Mouse (Mus musculus) gastrocnemius, adult 2 months (tissue): ENCODE results near the gene Zcchc14. TPM values are rescaled to one million over a fixed set of nuclear protein-coding genes. Genes with fewer than 3 reads are reported as not detected.

Experiments used
- DNase-seq: peaks from one replicate; pipeline ENCODE4 v3.0.0; 2022
- H3K27ac ChIP-seq: fragments of 200-600 bp; 2 replicates; pipeline ENCODE4 v1.8.1; 2022; ENCODE audit warnings: mild to moderate bottlenecking
- H3K4me3 ChIP-seq: fragments of 200-600 bp; 2 replicates; pipeline ENCODE4 v1.8.1; 2022; ENCODE audit warnings: mild to moderate bottlenecking, moderate library complexity
- CTCF ChIP-seq: fragments of 200-600 bp; IDR thresholded peaks from 2 replicates; pipeline ENCODE4 v1.8.1; 2022; ENCODE audit warnings: antibody characterized with exemption, mild to moderate bottlenecking, moderate library complexity
- intact Hi-C: fragments of 180-260 bp; cut with DNase I; formaldehyde crosslinking; loops from one replicate; pipeline ENCODE4 v1.15.1; 2025
- total RNA-seq, 2 experiments: library from RNA; stranded (reverse); gene quantifications; 2 replicates each; pipeline ENCODE4 v1.2.3; 2021

Zcchc14 gene
- total RNA-seq, 2 experiments from 2014 or later = 18.8 to 22.3 TPM

DNA sequence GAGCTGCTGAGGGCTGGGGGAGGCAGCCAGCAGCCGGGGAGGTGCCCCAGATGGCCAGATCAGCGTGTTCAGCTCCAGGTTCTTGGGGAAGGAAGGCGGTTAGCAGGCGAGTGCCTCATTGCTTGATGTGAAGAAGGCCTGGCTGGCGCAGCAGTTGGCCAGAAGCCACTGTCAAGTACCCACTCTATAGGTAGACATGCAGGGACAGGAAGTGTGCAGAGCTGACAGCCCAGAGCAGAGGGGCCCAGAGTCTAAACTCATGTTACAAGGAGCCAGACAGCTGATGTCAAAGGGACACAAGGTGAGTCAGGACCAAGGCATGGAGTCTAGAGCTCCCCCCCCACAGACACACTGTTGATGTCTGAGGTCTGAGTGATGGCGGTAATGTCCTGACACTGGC lies 102.6 kb downstream of the Zcchc14 start:
- peak; percentile 15 for DNase-seq
- H3K4me3 ChIP-seq = no peak overlapping the region
- no peak for TF ChIP-seq CTCF
- peak overlapping the region; percentile 93 for H3K27ac ChIP-seq
- intact Hi-C loops = loop anchor here (2.0 kb wide), 1 partner anchor 31 kb away; no protein-coding TSS in a partner anchor

Other genes with a start within 250 kb of the Zcchc14 start
- not detected for gene 1700018B08Rik, start 108.6 kb downstream of the Zcchc14 start, total RNA-seq
- gene Fbxo31, start 74.1 kb downstream of the Zcchc14 start, total RNA-seq = 100 to 1,000 TPM; 141 to 165 TPM
- gene Map1lc3b, start 62.5 kb downstream of the Zcchc14 start, total RNA-seq = 100 to 1,000 TPM; 166 to 175 TPM
- gene Jph3, start 76.7 kb upstream of the Zcchc14 start, total RNA-seq = not detected
- gene Klhdc4, start 176.7 kb upstream of the Zcchc14 start, total RNA-seq = 10 to 100 TPM; 10.1 to 13.7 TPM